Mouse (Mus musculus): ENCODE data around the gene Bcl3. TPM values are rescaled to one million over a fixed set of nuclear protein-coding genes. Genes with fewer than 3 reads are reported as not detected.

The Bcl3 gene
- polyA plus RNA-seq, 1 experiment from 2014 or later = 3.5 TPM

DNA sequence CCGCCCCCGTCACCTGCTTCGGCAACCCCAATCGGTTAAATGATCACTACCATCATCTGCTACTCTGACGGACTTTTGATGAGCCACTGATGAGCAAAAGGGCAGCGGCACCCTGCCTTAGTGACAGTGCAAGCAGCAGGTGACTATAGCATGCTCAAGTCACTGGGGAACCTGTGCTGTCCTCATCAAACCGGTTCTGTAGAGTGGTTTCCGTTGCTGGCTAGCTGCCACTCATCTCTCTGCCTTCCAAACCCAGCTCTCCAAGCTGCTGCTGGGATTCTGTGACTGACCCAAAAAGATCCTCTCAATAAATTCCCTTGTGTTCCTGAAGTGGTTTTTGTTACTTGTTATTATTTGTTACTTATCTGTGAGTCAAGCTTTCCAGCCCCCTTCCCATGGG, 43.9 kb downstream of the Bcl3 start:
- no peaks in the 10 kb centered on the region for H3K36me3 ChIP-seq (ENCODE audit: insufficient read depth, low read length)
- no peak for ATAC-seq (replicated peaks; ENCODE audit: low FRiP score, low read depth)
- TF ChIP-seq CTCF (IDR thresholded peaks at IDR 0.05; ENCODE audit: low read depth) = no peak
- H3K4me3 ChIP-seq (replicated peaks; ENCODE audit: low read depth, low read length) = no peak overlapping the region
- no peaks in the 10 kb centered on the region for H3K9me3 ChIP-seq (replicated peaks; ENCODE audit: low read length)
- DNase-seq (ENCODE audit: low spot score) = no peak
- no peaks in the 10 kb centered on the region for H3K4me1 ChIP-seq (replicated peaks; ENCODE audit: insufficient read depth, low read length)
- H3K27me3 ChIP-seq (ENCODE audit: insufficient read depth, low read length) = no peaks in the 10 kb centered on the region
- WGBS = 86% methylated on average over 8 of the region's 8 CpGs
- no peak overlapping the region for H3K9ac ChIP-seq (ENCODE audit: low read depth, low read length)
- H3K4me2 ChIP-seq (ENCODE audit: low read length) = no peak overlapping the region
- no peak overlapping the region for H3K27ac ChIP-seq

DNA sequence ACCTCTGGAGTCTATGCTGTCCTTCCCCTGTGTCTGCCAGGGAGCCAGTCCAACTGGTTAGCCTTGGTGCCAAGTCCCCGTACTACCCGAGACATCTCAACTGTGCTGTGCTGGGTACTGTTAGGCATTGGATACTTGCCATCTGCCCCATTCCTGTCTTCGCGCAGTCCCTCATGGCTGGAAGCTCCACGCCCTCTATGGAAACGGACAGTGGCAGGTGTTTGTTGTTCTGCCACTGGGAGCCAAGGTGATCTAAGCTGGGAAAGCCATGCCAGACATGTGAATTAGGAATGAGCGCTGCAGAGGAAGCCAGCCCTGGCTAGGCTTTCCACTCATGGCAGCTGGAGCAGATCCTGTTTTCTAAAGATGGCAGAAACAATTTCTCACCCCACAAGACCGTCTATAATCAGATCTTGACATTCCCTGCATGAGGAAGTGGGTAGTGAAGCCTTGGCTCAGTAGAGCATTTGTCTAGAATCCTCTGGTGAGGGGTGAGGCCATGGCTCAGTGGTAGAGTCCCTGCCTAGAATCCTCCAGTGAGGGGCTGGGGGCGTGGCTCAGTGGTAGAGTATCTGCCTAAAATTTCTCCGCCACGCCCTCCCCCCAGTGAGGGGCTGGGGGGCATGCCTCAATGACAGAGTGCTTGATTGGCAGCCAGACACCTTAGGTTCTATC, 45.4 kb downstream of the Bcl3 start:
- no peaks in the 10 kb centered on the region for H3K27me3 ChIP-seq (ENCODE audit: insufficient read depth, low read length)
- H3K9me3 ChIP-seq (replicated peaks; ENCODE audit: low read length) = no peaks in the 10 kb centered on the region
- H3K36me3 ChIP-seq (ENCODE audit: insufficient read depth, low read length) = no peaks in the 10 kb centered on the region
- no peak overlapping the region for H3K4me2 ChIP-seq (ENCODE audit: low read length)
- 90% methylated on average over 11 of the region's 11 CpGs for WGBS
- H3K4me3 ChIP-seq (replicated peaks; ENCODE audit: low read depth, low read length) = no peak overlapping the region
- H3K9ac ChIP-seq (ENCODE audit: low read depth, low read length) = no peak overlapping the region
- H3K27ac ChIP-seq = no peak overlapping the region
- H3K4me1 ChIP-seq (replicated peaks; ENCODE audit: insufficient read depth, low read length) = no peaks in the 10 kb centered on the region
- DNase-seq (ENCODE audit: low spot score) = no peak
- TF ChIP-seq CTCF (IDR thresholded peaks at IDR 0.05; ENCODE audit: low read depth) = no peak
- ATAC-seq (replicated peaks; ENCODE audit: low FRiP score, low read depth) = no peak

DNA sequence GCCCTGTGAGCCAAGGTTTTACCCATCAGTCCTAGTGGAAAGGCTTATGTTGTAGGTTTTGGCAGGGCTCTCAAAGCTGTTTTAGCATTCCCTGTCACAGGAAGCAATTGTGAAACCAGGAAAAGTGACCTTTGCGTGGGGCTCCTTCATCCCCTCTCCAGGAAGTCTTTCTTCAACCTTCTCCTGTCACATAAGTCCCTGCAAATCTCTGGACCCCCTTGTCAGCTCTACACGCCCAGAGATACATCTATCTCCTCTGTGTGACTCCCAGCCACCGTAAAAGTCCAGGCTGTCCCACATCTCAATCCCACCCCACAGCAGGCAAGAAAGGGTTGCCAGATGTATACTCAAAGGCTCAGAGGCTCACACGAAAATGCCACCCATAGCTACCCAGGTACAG, 50.9 kb downstream of the Bcl3 start:
- WGBS = 45% methylated on average over 4 of the region's 4 CpGs
- Histone ChIP-seq H3K4me3 (replicated peaks; ENCODE audit: low read depth, low read length) (no peak overlapping the region), H3K27ac (peak overlapping the region; percentile 85), H3K36me3 (ENCODE audit: insufficient read depth, low read length) (no peaks in the 10 kb centered on the region), H3K9me3 (replicated peaks; ENCODE audit: low read length) (no peaks in the 10 kb centered on the region), H3K4me2 (ENCODE audit: low read length) (peak overlapping the region; percentile 75; the same call in 1 of the 2 replicates), H3K9ac (ENCODE audit: low read depth, low read length) (no peak overlapping the region), H3K4me1 (replicated peaks; ENCODE audit: insufficient read depth, low read length) (peaks cover 29% of the 10 kb centered on the region), H3K27me3 (ENCODE audit: insufficient read depth, low read length) (no peaks in the 10 kb centered on the region)
- DNase-seq (ENCODE audit: low spot score) (no peak), ATAC-seq (replicated peaks; ENCODE audit: low FRiP score, low read depth) (no peak)
- TF ChIP-seq CTCF (IDR thresholded peaks at IDR 0.05; ENCODE audit: low read depth) = no peak

DNA sequence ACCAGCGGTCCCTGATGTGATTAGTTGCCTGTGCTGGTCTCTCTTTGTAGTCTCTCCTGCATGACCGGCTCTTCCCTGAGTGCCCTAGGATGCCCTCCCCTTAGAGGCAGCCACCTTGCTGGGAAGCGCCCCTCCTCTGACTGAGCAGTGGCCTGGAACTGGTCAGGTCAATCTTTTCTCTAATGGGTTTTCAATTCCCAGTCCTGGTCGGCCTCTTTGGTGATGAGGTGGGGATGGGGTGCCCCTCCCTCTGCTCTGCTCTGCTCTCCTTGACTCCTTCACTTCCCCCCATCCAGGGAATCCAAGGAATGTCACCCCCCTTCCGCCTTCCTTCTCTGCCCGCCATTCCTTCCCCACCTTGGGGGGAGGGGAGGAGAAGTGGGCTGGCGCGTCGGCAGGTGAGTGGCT, 51.6 kb downstream of the Bcl3 start, which contains the start of gene Bcam:
Gene Bcam, minus strand, starts transcription at position 33 of the 408 bp plus-strand sequence.
- Histone ChIP-seq H3K4me3 (replicated peaks; ENCODE audit: low read depth, low read length) (peak within 1 kb of the TSS; percentile 60), H3K4me1 (replicated peaks; ENCODE audit: insufficient read depth, low read length) (peaks cover 29% of the 10 kb centered on the region), H3K27ac (peak within 1 kb of the TSS; percentile 85), H3K9ac (ENCODE audit: low read depth, low read length) (peak within 1 kb of the TSS; percentile 82), H3K27me3 (ENCODE audit: insufficient read depth, low read length) (no peaks in the 10 kb centered on the region), H3K9me3 (replicated peaks; ENCODE audit: low read length) (no peaks in the 10 kb centered on the region), H3K36me3 (ENCODE audit: insufficient read depth, low read length) (no peaks in the 10 kb centered on the region), H3K4me2 (ENCODE audit: low read length) (peak within 1 kb of the TSS; percentile 75)
- TF ChIP-seq CTCF (IDR thresholded peaks at IDR 0.05; ENCODE audit: low read depth) = no peak
- DNase-seq (ENCODE audit: low spot score) = peak; percentile 89
- peak; percentile 87 for ATAC-seq (replicated peaks; ENCODE audit: low FRiP score, low read depth)
- WGBS = 8% methylated on average over 9 of the region's 9 CpGs

DNA sequence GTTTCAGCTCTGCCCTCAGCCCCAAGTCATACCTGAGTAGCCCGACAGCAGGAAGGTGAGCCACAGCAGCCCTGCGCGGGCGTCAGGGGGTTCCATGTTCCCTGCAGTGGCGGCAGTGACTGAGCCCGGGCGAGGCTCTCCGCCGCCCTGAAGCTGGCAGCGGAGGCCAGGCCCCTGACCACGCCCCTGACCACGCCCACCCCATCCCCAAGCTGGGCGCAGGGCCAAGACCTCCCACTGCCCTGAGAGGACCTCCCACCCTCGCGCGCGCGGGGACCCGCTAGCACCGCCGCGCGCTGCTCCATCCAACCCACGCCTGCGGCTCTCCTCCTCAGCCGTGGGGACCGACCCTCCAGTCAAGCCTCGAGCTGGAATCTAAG, 52.2 kb downstream of the Bcl3 start:
- Histone ChIP-seq H3K4me3 (replicated peaks; ENCODE audit: low read depth, low read length) (peak overlapping the region; percentile 60), H3K9me3 (replicated peaks; ENCODE audit: low read length) (no peaks in the 10 kb centered on the region), H3K4me2 (ENCODE audit: low read length) (peak overlapping the region; percentile 75), H3K36me3 (ENCODE audit: insufficient read depth, low read length) (peaks cover 4% of the 10 kb centered on the region; the same call in 1 of the 2 replicates), H3K9ac (ENCODE audit: low read depth, low read length) (peak overlapping the region; percentile 82), H3K4me1 (replicated peaks; ENCODE audit: insufficient read depth, low read length) (peaks cover 29% of the 10 kb centered on the region), H3K27me3 (ENCODE audit: insufficient read depth, low read length) (no peaks in the 10 kb centered on the region), H3K27ac (peak overlapping the region; percentile 85)
- peak; percentile 61 for ATAC-seq (replicated peaks; ENCODE audit: low FRiP score, low read depth)
- no peak for TF ChIP-seq CTCF (IDR thresholded peaks at IDR 0.05; ENCODE audit: low read depth)
- WGBS = 1% methylated on average over 25 of the region's 28 CpGs
- DNase-seq (ENCODE audit: low spot score) = peak; percentile 87

DNA sequence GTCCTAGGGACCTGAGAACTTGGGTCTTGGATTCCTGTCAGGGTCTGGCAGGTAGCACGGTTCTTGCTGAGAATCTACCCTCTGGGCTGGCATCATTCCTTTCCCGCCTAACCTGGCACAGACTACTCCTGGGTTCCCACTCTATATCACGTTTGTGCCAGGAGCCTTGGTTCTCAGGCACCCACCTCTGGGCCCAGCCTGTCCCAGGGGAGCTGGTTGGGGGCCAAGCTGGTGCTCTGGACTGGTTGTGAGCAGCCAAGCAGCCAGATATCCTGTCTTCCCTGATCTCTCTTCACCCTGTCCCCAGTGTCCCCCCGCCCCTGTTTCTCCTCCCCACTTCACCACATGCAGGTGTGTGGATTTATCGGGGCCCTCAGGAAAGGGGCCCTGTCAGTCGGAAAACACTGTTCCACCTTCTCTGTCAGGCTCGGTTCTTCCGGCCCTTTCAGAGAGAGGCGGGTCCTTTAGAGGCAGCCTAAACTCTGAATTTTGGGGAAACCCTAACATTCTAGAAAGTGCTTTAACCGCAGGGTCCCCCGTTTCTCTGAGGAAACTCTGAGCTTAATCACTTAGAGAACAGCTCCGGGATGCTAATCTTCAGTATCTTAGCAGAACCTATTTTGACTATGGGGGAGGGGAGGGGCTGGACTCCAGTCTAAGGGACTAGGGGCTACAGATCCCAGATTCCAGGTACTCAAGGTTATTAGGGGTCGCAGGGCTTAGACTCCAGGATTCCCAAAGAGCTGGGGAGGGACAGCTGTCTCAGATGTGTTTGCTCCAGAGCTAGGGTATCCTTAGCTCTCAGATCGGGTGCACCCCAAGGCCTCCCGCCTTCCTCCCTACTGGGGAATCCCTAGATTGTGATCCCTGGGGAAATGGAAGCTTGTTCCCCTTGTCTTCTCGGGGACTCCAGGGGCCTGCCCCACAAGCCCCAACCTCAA, 52.9 kb downstream of the Bcl3 start:
- DNase-seq (ENCODE audit: low spot score) (no peak), ATAC-seq (replicated peaks; ENCODE audit: low FRiP score, low read depth) (no peak; the same call in none of the 2 replicates)
- H3K27me3 ChIP-seq (ENCODE audit: insufficient read depth, low read length) = no peaks in the 10 kb centered on the region
- H3K4me2 ChIP-seq (ENCODE audit: low read length) = peak overlapping the region; percentile 75
- peak overlapping the region; percentile 60 for H3K4me3 ChIP-seq (replicated peaks; ENCODE audit: low read depth, low read length)
- WGBS = 4% methylated on average over 16 of the region's 16 CpGs
- peak overlapping the region; percentile 85 for H3K27ac ChIP-seq
- H3K4me1 ChIP-seq (replicated peaks; ENCODE audit: insufficient read depth, low read length) = peaks cover 29% of the 10 kb centered on the region
- peak overlapping the region; percentile 82 for H3K9ac ChIP-seq (ENCODE audit: low read depth, low read length)
- H3K9me3 ChIP-seq (replicated peaks; ENCODE audit: low read length) = no peaks in the 10 kb centered on the region
- no peak for TF ChIP-seq CTCF (IDR thresholded peaks at IDR 0.05; ENCODE audit: low read depth)
- H3K36me3 ChIP-seq (ENCODE audit: insufficient read depth, low read length) = peaks cover 8% of the 10 kb centered on the region

Measured in kidney, postnatal 0 days (tissue).